Mouse (Mus musculus) hindbrain, embryonic 15.5 days (tissue): ENCODE measurements at regions not wholly inside any gene's neighbourhood (a gene's known extent, or its start where the extent isn't known, plus 50 kb on each side); places are given as distances from the start of the nearest gene placed in this dataset.

ENCODE experiments used
- ATAC-seq: fragments of 200-750 bp; cut with Nextera tagmentation; 2 replicates; pipeline ENCODE4 v1.8.0; 2017; ENCODE audit warnings: low read depth, moderate number of reproducible peaks, moderate TSS enrichment; ENCODE audit not compliant: low FRiP score
- H3K27ac ChIP-seq: fragments of 300-500 bp; sonication (generic); replicated peaks from 2 replicates; pipeline ENCODE4 v1.5.1; 2015; ENCODE audit warnings: mild to moderate bottlenecking, inconsistent platforms
- H3K27me3 ChIP-seq: fragments of 300-500 bp; sonication (generic); 2 replicates; pipeline ENCODE4 v1.6.1; 2015; ENCODE audit warnings: control low read depth, inconsistent platforms
- H3K36me3 ChIP-seq: fragments of 300-500 bp; sonication (generic); 2 replicates; pipeline ENCODE4 v1.6.1; 2015; ENCODE audit warnings: control low read depth, inconsistent platforms
- H3K4me1 ChIP-seq: fragments of 300-500 bp; sonication (generic); replicated peaks from 2 replicates; pipeline ENCODE4 v1.6.1; 2015; ENCODE audit warnings: control low read depth, inconsistent platforms
- H3K4me2 ChIP-seq: fragments of 300-500 bp; sonication (generic); 2 replicates; pipeline ENCODE4 v1.6.1; 2015; ENCODE audit warnings: moderate library complexity, mild to moderate bottlenecking, inconsistent platforms
- H3K4me3 ChIP-seq: fragments of 300-500 bp; sonication (generic); 2 replicates; pipeline ENCODE4 v1.5.1; 2015; ENCODE audit warnings: mild to moderate bottlenecking, inconsistent platforms
- H3K9ac ChIP-seq: fragments of 300-500 bp; sonication (generic); 2 replicates; pipeline ENCODE4 v1.6.1; 2015; ENCODE audit warnings: inconsistent platforms
- H3K9me3 ChIP-seq: fragments of 300-500 bp; sonication (generic); 2 replicates; pipeline ENCODE4 v1.6.1; 2016; ENCODE audit warnings: control low read depth, inconsistent platforms
- WGBS: fragments of 180-500 bp; shearing (Covaris S2); methylation state at CpG from one replicate; pipeline ENCODE4 v1.1.7; 2015; 5-methylcytosine and 5-hydroxymethylcytosine counted together

- no peak overlapping the region for H3K4me2 ChIP-seq
- no peak overlapping the region for H3K4me3 ChIP-seq
- peaks cover 24% of the 10 kb centered on the region for H3K4me1 ChIP-seq
- H3K27me3 ChIP-seq, result peaks cover 48% of the 10 kb centered on the region
- H3K9ac ChIP-seq, result no peak overlapping the region
- 87% methylated on average over 2 of the region's 2 CpGs for WGBS
- no peak for ATAC-seq
- H3K27ac ChIP-seq, result no peak overlapping the region
- H3K9me3 ChIP-seq, result no peaks in the 10 kb centered on the region
- no peaks in the 10 kb centered on the region for H3K36me3 ChIP-seq
Observed at GRCm38 (mm10) chr16:29840412-29840811, 223.8 kb upstream of the Hes1 start.

- Histone ChIP-seq H3K4me3 (no peak overlapping the region), H3K36me3 (no peaks in the 10 kb centered on the region), H3K4me1 (peaks cover 24% of the 10 kb centered on the region), H3K27me3 (peaks cover 46% of the 10 kb centered on the region), H3K9ac (no peak overlapping the region), H3K27ac (no peak overlapping the region), H3K9me3 (no peaks in the 10 kb centered on the region), H3K4me2 (no peak overlapping the region)
- 63% methylated on average over 4 of the region's 4 CpGs for WGBS
- ATAC-seq, result no peak
Observed at GRCm38 (mm10) chr16:29841132-29841531, 223.1 kb upstream of the Hes1 start.

DNA sequence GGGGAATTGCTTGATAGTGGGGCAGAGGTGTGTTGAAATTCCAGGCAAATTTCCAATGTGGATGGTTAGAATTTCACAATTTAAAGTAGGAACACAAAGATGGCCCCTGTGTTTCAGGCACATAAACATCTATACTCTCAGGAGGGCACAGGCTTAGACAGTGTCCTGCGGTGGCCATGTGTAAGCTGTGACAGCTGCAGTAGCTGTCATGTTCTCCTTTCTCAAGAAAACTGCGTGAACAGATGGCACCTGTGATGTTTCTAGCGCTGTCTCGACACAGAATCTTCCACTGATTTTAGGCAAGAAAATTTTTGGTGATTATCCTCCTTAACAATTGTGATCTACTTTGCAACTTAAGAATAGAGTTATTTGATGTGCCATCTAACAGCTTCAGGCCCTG lies 222.1 kb upstream of the Hes1 start:
- H3K4me3 ChIP-seq, result no peak overlapping the region
- H3K27ac ChIP-seq, result no peak overlapping the region
- H3K4me2 ChIP-seq, result no peak overlapping the region
- no peak overlapping the region for H3K9ac ChIP-seq
- H3K27me3 ChIP-seq, result peaks cover 46% of the 10 kb centered on the region
- peaks cover 21% of the 10 kb centered on the region for H3K4me1 ChIP-seq
- H3K9me3 ChIP-seq, result no peaks in the 10 kb centered on the region
- no peaks in the 10 kb centered on the region for H3K36me3 ChIP-seq
- ATAC-seq, result no peak
- 80% methylated on average over 4 of the region's 4 CpGs for WGBS

- Histone ChIP-seq H3K4me3 (no peak overlapping the region), H3K9ac (no peak overlapping the region), H3K4me2 (no peak overlapping the region), H3K4me1 (peaks cover 11% of the 10 kb centered on the region), H3K9me3 (no peaks in the 10 kb centered on the region), H3K27me3 (peaks cover 59% of the 10 kb centered on the region), H3K27ac (no peak overlapping the region), H3K36me3 (no peaks in the 10 kb centered on the region)
- WGBS, result 85% methylated on average over 7 of the region's 7 CpGs
- ATAC-seq, result no peak
Observed at GRCm38 (mm10) chr16:29843490-29843889, 220.7 kb upstream of the Hes1 start.

- H3K4me1 ChIP-seq, result no peaks in the 10 kb centered on the region; the same call in 1 of the 2 replicates
- ATAC-seq, result no peak
- no peaks in the 10 kb centered on the region for H3K36me3 ChIP-seq
- H3K4me2 ChIP-seq, result no peak overlapping the region
- no peaks in the 10 kb centered on the region for H3K9me3 ChIP-seq
- no peak overlapping the region for H3K4me3 ChIP-seq
- no peak overlapping the region for H3K9ac ChIP-seq
- no peak overlapping the region for H3K27ac ChIP-seq
- H3K27me3 ChIP-seq, result peaks cover 58% of the 10 kb centered on the region
- WGBS, result 25% methylated on average over 11 of the region's 12 CpGs
Observed at GRCm38 (mm10) chr16:29844706-29845596, 219.2 kb upstream of the Hes1 start.

DNA sequence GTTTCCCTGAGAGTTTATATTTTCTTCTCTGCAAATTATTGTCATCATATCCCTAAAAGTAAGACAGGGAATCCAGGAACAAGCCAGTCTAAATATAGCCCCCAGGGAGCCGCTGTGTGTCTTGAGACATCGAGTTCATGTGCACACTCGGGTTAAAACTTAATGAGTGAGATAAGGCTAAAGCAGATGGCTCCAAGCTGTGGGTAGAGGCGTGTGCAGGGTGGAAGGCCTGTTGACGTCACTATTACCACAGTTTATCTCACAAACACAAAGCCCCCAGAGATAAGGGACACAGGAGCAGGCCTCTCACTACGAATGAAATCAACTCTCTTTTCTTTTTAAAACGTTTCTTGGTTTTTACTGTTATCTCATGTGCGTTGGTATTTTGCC lies 218.6 kb upstream of the Hes1 start:
- Histone ChIP-seq H3K27me3 (peaks cover 53% of the 10 kb centered on the region), H3K9ac (no peak overlapping the region), H3K4me1 (no peaks in the 10 kb centered on the region; the same call in 1 of the 2 replicates), H3K9me3 (no peaks in the 10 kb centered on the region), H3K4me2 (no peak overlapping the region), H3K27ac (no peak overlapping the region), H3K36me3 (no peaks in the 10 kb centered on the region), H3K4me3 (no peak overlapping the region)
- 49% methylated on average over 8 of the region's 8 CpGs for WGBS
- ATAC-seq, result no peak

GRCm38 (mm10) chr16:29847059-29847458 lies 217.1 kb upstream of the Hes1 start:
- Histone ChIP-seq H3K27me3 (peaks cover 52% of the 10 kb centered on the region), H3K9me3 (no peaks in the 10 kb centered on the region), H3K4me3 (no peak overlapping the region), H3K4me2 (no peak overlapping the region), H3K4me1 (no peaks in the 10 kb centered on the region; the same call in 1 of the 2 replicates), H3K36me3 (no peaks in the 10 kb centered on the region), H3K27ac (no peak overlapping the region), H3K9ac (no peak overlapping the region)
- no peak for ATAC-seq
- 54% methylated on average over 1 of the region's 1 CpGs for WGBS

DNA sequence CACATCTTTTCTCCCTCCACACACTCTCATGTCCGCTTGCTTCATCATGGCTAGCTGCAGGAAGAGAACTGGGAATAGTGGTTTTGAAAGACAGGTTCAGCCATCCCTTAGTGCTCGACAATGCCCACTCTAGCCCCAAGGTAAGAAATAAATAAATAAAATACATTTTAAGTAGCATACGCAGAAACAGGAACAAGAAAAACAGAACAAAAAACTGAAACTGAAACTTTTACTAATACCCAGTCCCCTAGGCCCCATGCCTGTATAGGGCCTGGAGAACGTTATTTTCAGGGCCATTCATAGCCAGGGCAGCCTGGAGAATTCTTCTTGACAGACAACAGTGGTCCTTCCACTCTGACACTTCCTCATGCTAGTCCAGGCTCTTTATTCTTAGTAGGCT lies 216.4 kb upstream of the Hes1 start:
- WGBS, result 85% methylated on average over 4 of the region's 4 CpGs

DNA sequence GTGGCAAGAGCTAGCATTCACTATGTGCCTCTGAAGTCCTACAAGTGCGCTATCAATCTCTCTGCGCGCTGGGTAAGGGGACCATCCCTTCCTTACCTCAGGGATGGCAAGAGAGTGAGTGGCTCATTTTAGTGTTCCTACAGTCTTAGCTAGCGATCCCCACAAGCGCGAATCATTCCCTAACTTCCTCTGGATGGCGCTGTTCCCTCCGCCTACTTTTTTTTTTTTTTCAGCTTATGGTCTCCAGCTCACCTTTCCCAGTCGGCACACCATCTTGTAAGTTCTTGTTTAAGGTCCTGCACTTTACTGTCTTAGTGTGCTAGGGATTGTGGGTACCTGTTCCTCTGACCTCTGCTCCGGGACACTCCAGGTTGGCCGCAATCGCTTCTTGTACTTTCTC lies 215.7 kb upstream of the Hes1 start:
- H3K9ac ChIP-seq, result no peak overlapping the region
- no peak for ATAC-seq
- H3K27me3 ChIP-seq, result peaks cover 42% of the 10 kb centered on the region
- 82% methylated on average over 12 of the region's 12 CpGs for WGBS
- H3K4me3 ChIP-seq, result no peak overlapping the region
- no peak overlapping the region for H3K4me2 ChIP-seq
- H3K36me3 ChIP-seq, result no peaks in the 10 kb centered on the region
- no peaks in the 10 kb centered on the region; the same call in 1 of the 2 replicates for H3K4me1 ChIP-seq
- H3K9me3 ChIP-seq, result no peaks in the 10 kb centered on the region
- no peak overlapping the region for H3K27ac ChIP-seq

More for the DNA sequence above, 216.4 kb upstream of the Hes1 start:
- no peak overlapping the region for H3K9ac ChIP-seq
- no peak overlapping the region for H3K27ac ChIP-seq
- ATAC-seq, result no peak
- no peaks in the 10 kb centered on the region for H3K9me3 ChIP-seq
- no peak overlapping the region for H3K4me3 ChIP-seq
- no peak overlapping the region for H3K4me2 ChIP-seq
- H3K4me1 ChIP-seq, result no peaks in the 10 kb centered on the region; the same call in 1 of the 2 replicates
- peaks cover 49% of the 10 kb centered on the region for H3K27me3 ChIP-seq
- no peaks in the 10 kb centered on the region for H3K36me3 ChIP-seq

DNA sequence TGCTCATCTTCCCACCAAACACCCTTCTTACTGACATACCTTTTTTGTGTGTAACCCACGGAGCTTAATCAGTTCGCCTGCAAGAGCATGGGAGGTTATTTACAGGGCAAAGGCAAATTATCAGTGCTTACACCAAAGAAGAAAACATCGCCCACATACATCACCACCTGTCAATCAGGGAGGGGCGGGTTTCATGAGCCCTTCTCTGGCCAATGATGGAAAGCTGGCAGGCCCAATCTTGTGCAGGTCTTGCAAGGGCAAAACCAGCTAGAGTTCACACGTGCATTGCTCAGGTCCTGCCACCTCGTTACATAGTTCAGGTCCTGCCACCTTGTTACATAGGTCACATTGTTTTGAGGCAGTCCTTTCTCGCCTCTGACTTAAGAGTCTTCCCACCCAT lies 214.7 kb upstream of the Hes1 start:
- no peak overlapping the region for H3K9ac ChIP-seq
- ATAC-seq, result no peak
- H3K36me3 ChIP-seq, result no peaks in the 10 kb centered on the region
- H3K4me3 ChIP-seq, result no peak overlapping the region
- no peak overlapping the region for H3K27ac ChIP-seq
- WGBS, result 77% methylated on average over 7 of the region's 7 CpGs
- H3K27me3 ChIP-seq, result peaks cover 35% of the 10 kb centered on the region
- H3K4me2 ChIP-seq, result no peak overlapping the region
- H3K4me1 ChIP-seq, result no peaks in the 10 kb centered on the region; the same call in 1 of the 2 replicates
- no peaks in the 10 kb centered on the region for H3K9me3 ChIP-seq

GRCm38 (mm10) chr16:29850616-29851015 lies 213.6 kb upstream of the Hes1 start:
- no peak overlapping the region for H3K27ac ChIP-seq
- peaks cover 27% of the 10 kb centered on the region for H3K27me3 ChIP-seq
- WGBS, result 46% methylated on average over 3 of the region's 3 CpGs
- no peak for ATAC-seq
- H3K4me2 ChIP-seq, result no peak overlapping the region
- H3K9me3 ChIP-seq, result no peaks in the 10 kb centered on the region
- H3K9ac ChIP-seq, result no peak overlapping the region
- no peaks in the 10 kb centered on the region for H3K36me3 ChIP-seq
- no peaks in the 10 kb centered on the region for H3K4me1 ChIP-seq
- H3K4me3 ChIP-seq, result no peak overlapping the region

DNA sequence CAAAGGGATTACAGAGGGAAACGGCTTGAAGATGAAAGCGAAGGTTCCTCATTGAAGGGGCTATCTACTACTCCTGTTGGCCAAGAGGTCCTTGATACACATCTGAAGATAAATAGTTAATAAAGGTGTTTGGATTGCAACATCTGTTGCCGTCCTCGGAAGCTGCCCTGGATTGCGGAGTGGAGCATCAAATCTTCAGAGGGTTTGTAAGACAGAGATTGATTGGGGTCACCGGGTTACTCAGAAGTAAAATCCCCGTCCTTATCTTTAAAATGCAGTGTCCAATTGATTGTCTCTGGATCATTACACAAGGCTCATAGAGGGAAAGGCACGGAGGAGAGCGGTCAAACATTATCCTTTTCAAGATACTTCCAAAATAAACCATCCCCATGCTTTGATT lies 212.4 kb upstream of the Hes1 start:
- 28% methylated on average over 9 of the region's 9 CpGs for WGBS
- H3K36me3 ChIP-seq, result no peaks in the 10 kb centered on the region
- no peak overlapping the region for H3K27ac ChIP-seq
- H3K9ac ChIP-seq, result no peak overlapping the region
- no peak for ATAC-seq
- no peak overlapping the region for H3K4me2 ChIP-seq
- H3K9me3 ChIP-seq, result no peaks in the 10 kb centered on the region
- H3K4me1 ChIP-seq, result no peaks in the 10 kb centered on the region
- H3K27me3 ChIP-seq, result peaks cover 26% of the 10 kb centered on the region
- H3K4me3 ChIP-seq, result no peak overlapping the region
